Mouse (Mus musculus): ENCODE data around the gene Supv3l1. TPM values are rescaled to one million over a fixed set of nuclear protein-coding genes. Genes with fewer than 3 reads are reported as not detected.

Supv3l1 gene
- total and polyA plus RNA-seq, 3 experiments: 51.8 to 72.0 TPM; not detected in 1

GRCm38 (mm10) chr10:62474944-62475343, 25.4 kb upstream of the Supv3l1 start:
- no peak overlapping the region for H3K4me3 ChIP-seq (ENCODE audit: control insufficient read depth in 1 of 2, insufficient read depth in 1 of 2, low read depth in 2 of 2, low read length in 2 of 2)
- no peak for DNase-seq (ENCODE audit: low read depth, low spot score)
- no peak overlapping the region for H3K27ac ChIP-seq (ENCODE audit: control insufficient read depth, low read depth, low read length)
- H3K36me3 ChIP-seq (ENCODE audit: control insufficient read depth in 1 of 2, insufficient read depth in 2 of 2, low read length in 2 of 2): peaks cover 0 to 34% of the 10 kb centered on the region in 2 experiments; a peak in 3 of 4 replicates
- H3K9ac ChIP-seq (ENCODE audit: control insufficient read depth, low read depth, low read length, poor library complexity, severe bottlenecking): no peak overlapping the region
- H3K27me3 ChIP-seq (ENCODE audit: control insufficient read depth in 1 of 2, insufficient read depth in 2 of 2, low read length in 2 of 2): no peaks in the 10 kb centered on the region
- no peaks in the 10 kb centered on the region for H3K4me1 ChIP-seq (ENCODE audit: control insufficient read depth in 1 of 2, insufficient read depth in 2 of 2, low read length in 2 of 2)
- H3K79me2 ChIP-seq (ENCODE audit: control insufficient read depth, insufficient read depth, low read length, poor library complexity): peaks cover 13% of the 10 kb centered on the region
- no peak for TF ChIP-seq TAL1 (IDR thresholded peaks at IDR 0.05; ENCODE audit: low read length)
- TF ChIP-seq EP300 (IDR thresholded peaks at IDR 0.05; ENCODE audit: low read depth in 1 of 2, low read length in 2 of 2): no peak
- TF ChIP-seq ZNF384 (IDR thresholded peaks at IDR 0.05; ENCODE audit: low read depth, low read length): no peak
- no peak for TF ChIP-seq ZMIZ1 (IDR thresholded peaks at IDR 0.05; ENCODE audit: low read depth, low read length)
- no peak for TF ChIP-seq CHD2 (IDR thresholded peaks at IDR 0.05; ENCODE audit: low read length)
- no peak for TF ChIP-seq KAT2A (conservative IDR thresholded peaks at IDR 0.05; ENCODE audit: low read depth, low read length)
- no peak for TF ChIP-seq MYC (IDR thresholded peaks at IDR 0.05; ENCODE audit: low read depth, low read length)
- no peak for TF ChIP-seq GATA1 (IDR thresholded peaks at IDR 0.05; ENCODE audit: low read depth, low read length)
- no peak for TF ChIP-seq TCF12 (IDR thresholded peaks at IDR 0.05; ENCODE audit: low read depth, low read length)
- no peak for TF ChIP-seq SIN3A (IDR thresholded peaks at IDR 0.05; ENCODE audit: low read length)
- TF ChIP-seq RAD21 (IDR thresholded peaks at IDR 0.05; ENCODE audit: low read depth, low read length): no peak
- no peak for TF ChIP-seq MAFK (IDR thresholded peaks at IDR 0.05; ENCODE audit: borderline replicate concordance, low read depth, low read length)
- TF ChIP-seq MXI1 (IDR thresholded peaks at IDR 0.05; ENCODE audit: low read depth, low read length): no peak
- TF ChIP-seq ZKSCAN1 (IDR thresholded peaks at IDR 0.05; ENCODE audit: low read depth, low read length): no peak
- TF ChIP-seq USF1 (IDR thresholded peaks at IDR 0.05; ENCODE audit: low read depth, low read length): no peak
- H3K9me3 ChIP-seq (replicated peaks; ENCODE audit: insufficient read depth, low read length): no peaks in the 10 kb centered on the region

GRCm38 (mm10) chr10:62471105-62471504, 21.6 kb upstream of the Supv3l1 start:
- TF ChIP-seq SIN3A (IDR thresholded peaks at IDR 0.05; ENCODE audit: low read length) (no peak), ZKSCAN1 (IDR thresholded peaks at IDR 0.05; ENCODE audit: low read depth, low read length) (no peak), EP300 (IDR thresholded peaks at IDR 0.05; ENCODE audit: low read depth in 1 of 2, low read length in 2 of 2) (no peak), BHLHE40 (IDR thresholded peaks at IDR 0.05; ENCODE audit: borderline replicate concordance, low read depth, low read length) (no peak), ZNF384 (IDR thresholded peaks at IDR 0.05; ENCODE audit: low read depth, low read length) (no peak), CTCF (IDR thresholded peaks at IDR 0.05 in 2 of 3, conservative IDR thresholded peaks at IDR 0.05 in 1 of 3; ENCODE audit: control insufficient read depth in 1 of 3, insufficient read depth in 1 of 3, low read depth in 2 of 3, low read length in 3 of 3, poor library complexity in 1 of 3, severe bottlenecking in 1 of 3) (no peak), ZMIZ1 (IDR thresholded peaks at IDR 0.05; ENCODE audit: low read depth, low read length) (no peak), MYC (IDR thresholded peaks at IDR 0.05; ENCODE audit: low read depth, low read length) (no peak)
- Histone ChIP-seq H3K27me3 (ENCODE audit: control insufficient read depth in 1 of 2, insufficient read depth in 2 of 2, low read length in 2 of 2) (no peaks in the 10 kb centered on the region), H3K9ac (ENCODE audit: control insufficient read depth, low read depth, low read length, poor library complexity, severe bottlenecking) (no peak overlapping the region), H3K9me3 (replicated peaks; ENCODE audit: insufficient read depth, low read length) (no peaks in the 10 kb centered on the region), H3K4me1 (ENCODE audit: control insufficient read depth in 1 of 2, insufficient read depth in 2 of 2, low read length in 2 of 2) (no peaks in the 10 kb centered on the region), H3K36me3 (ENCODE audit: control insufficient read depth in 1 of 2, insufficient read depth in 2 of 2, low read length in 2 of 2) (peaks cover 0 to 47% of the 10 kb centered on the region in 2 experiments; a peak in 3 of 4 replicates), H3K27ac (ENCODE audit: control insufficient read depth, low read depth, low read length) (no peak overlapping the region), H3K79me2 (ENCODE audit: control insufficient read depth, insufficient read depth, low read length, poor library complexity) (peaks cover 5% of the 10 kb centered on the region; the same call in 1 of the 2 replicates), H3K4me3 (ENCODE audit: control insufficient read depth in 1 of 2, insufficient read depth in 1 of 2, low read depth in 2 of 2, low read length in 2 of 2) (no peak overlapping the region)
- DNase-seq (ENCODE audit: low read depth, low spot score): no peak
